Mouse (Mus musculus): ENCODE measurements at regions not wholly inside any gene's neighbourhood (a gene's known extent, or its start where the extent isn't known, plus 50 kb on each side); places are given as distances from the start of the nearest gene placed in this dataset.

DNA sequence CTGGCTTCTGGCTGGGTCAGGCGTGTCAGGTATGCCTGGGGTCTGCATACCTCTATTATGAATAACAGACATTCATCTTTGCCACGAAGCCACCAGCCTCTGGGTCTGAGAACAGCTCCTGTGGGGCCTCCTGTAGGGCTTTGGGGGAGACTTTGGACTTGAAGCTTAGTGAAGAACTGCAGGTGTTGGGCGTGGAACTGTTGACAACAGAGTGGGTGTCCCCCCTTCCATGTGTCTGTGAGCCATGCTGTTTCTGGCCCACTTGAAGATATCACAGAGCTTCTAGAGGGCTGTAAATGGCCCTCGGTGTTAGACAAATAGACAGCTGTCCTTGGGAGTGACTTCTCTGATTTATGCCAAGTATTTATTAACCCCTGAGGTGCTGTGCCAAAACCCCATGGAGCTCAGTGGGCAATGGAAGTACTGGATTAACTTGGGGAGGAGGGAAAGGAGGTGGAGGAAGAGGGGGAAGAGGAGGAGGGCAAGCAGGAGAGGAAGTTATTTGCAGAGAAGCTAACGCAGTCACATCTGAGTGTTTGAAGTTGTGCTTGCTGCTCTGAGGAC lies 450.8 kb upstream of the Kcnab2 start:
- DNase-seq, result no peak

DNA sequence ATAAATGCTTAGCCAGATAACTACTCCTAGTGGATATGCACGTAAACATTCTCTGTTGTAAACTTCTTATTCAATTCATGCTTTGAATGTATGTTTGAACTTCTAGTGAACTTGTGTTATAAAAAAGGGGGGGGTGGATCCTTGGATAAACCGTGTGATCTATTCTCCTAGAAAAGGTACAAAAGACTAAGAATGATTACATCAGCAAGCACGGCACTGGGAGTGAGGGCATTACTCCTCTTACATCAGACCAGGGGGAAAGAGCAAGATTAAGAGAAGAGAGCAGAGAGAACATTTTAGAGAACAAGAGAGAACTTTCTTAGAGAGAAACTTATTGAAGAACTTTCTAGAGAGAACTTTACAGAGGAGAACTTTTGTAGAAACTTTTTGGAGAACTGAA lies 442.6 kb upstream of the Kcnab2 start:
- DNase-seq, result no peak

- DNase-seq, result no peak
Measured at GRCm38 (mm10) chr4:152919851-152920250, 442.2 kb upstream of the Kcnab2 start.

DNA sequence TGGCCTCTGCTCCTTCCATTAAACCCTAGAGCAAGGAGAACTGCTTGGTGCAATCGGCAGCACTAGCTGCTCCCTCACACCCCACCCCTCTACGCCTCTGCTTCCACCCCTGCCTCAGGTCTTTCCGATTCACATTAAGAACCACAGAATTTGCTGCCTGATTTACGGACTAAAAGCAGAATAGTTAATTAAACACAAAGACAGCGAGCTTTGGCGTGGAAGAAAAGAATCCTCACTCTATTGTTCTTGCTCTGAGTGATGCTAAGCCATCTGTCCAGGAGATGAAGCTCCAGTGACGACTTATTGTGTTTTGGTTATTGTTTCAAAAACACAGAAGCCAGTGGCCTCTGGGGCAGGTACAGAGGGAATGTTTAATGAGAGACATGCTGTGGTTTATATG lies 438.9 kb upstream of the Kcnab2 start:
- no peak for DNase-seq

GRCm38 (mm10) chr4:152913497-152913896 lies 435.8 kb upstream of the Kcnab2 start:
- DNase-seq, result no peak

GRCm38 (mm10) chr4:152912846-152913245 lies 435.2 kb upstream of the Kcnab2 start:
- DNase-seq, result no peak

- no peak for DNase-seq
Measured at GRCm38 (mm10) chr4:152908235-152908634, 430.6 kb upstream of the Kcnab2 start.

GRCm38 (mm10) chr4:152902851-152903250 lies 425.2 kb upstream of the Kcnab2 start:
- DNase-seq, result no peak

- no peak for DNase-seq
Measured at GRCm38 (mm10) chr4:152900049-152900448, 422.4 kb upstream of the Kcnab2 start.

DNA sequence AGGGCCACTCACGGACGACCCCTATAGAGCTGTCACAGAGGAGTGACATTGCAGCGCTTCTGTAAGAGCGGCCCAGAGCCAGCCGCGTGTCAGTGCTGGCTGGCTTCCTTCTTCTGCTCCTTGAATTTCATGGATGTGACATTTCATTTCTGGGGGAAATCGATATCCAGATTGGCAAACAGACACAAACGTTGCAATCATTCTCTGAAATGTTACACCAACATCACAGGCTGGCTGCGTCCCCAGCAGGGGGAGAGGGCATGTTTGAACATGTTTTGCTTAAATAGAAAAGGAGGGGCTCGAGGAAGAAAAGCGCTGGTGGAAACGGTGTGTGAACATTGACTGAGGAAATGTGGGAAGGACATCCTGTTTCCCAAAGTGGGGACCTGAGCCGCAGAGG lies 417.4 kb upstream of the Kcnab2 start:
- no peak for DNase-seq

DNA sequence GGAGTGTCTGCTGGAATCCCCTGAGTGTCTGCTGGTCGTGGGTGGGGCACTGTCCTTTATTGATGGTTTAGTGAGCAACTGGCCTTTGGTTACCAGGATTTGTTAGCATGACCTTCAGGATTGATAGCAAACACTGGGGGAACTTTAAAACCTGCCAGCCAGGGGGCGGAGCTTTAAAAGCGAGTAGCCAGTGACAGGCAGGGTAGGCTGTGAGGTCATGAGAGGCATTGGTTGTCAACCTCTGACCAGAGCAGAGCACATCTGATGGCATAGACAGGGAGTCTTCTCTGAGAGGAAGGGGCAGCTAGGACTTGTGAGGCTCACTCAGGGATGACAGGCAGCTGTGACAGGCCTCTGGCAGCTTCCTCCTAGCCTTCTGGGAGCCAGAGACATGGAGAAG lies 415.3 kb upstream of the Kcnab2 start:
- no peak for DNase-seq

DNA sequence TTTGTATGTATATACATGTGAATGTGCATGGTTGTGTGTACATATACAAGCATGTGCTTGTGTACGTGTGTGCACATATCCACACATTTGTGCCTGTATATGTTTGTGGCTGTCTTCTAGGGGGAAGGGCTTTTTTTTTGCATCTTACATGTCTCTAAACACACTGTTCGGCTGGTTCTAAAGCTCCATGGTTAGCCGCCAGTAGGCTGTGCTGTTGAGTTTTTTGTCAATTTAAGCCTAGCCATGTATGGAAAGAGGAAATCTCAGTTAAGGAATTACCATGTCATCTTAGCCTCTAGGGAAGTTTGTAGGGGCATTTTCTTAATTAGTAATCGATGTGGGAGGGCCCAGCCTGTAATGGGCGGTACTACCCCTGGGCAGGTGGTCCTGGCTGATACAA lies 411.5 kb upstream of the Kcnab2 start:
- DNase-seq, result no peak

DNA sequence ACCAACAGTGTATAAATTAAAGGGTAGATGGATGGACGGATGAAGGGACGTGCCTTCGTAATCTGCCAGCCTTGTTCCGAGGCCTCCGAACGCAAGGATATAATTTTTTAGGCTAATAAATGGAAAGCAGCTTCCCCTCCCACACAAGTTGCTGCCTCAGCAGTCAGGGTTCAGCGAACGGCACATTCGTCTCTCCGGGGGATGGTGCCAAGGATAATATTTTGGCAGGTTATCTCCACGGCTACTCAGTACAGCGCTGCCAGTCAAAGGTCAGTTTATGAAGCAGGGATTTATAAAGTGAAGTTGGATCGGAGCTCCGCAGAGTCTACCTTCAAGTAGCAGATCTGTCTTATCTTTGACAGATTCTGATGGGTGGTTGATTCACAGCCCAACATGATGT lies 410.6 kb upstream of the Kcnab2 start:
- no peak for DNase-seq

- no peak for DNase-seq
Measured at GRCm38 (mm10) chr4:152886773-152887172, 409.1 kb upstream of the Kcnab2 start.

- no peak for DNase-seq
Measured at GRCm38 (mm10) chr4:152881433-152881930, 403.8 kb upstream of the Kcnab2 start.

DNA sequence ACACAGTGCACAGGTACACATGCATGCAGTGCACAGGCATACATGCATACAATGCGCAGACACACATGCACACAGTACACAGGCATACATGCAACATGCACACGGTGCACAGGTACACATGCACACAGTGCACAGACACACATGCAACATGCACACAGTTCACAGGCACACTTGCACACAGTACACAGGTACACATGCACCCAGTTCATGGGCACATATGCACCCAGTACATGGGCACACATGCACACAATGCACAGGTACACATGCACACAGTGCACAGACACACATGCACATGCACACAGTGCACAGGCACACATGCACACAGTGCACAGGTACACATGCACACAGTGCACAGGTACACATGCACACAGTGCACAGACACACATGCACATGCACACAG lies 402.7 kb upstream of the Kcnab2 start:
- DNase-seq, result no peak

- no peak for DNase-seq
Measured at GRCm38 (mm10) chr4:152878941-152879340, 401.3 kb upstream of the Kcnab2 start.

GRCm38 (mm10) chr4:152878401-152878800 lies 400.7 kb upstream of the Kcnab2 start:
- no peak for DNase-seq

GRCm38 (mm10) chr4:152870046-152870445 lies 392.4 kb upstream of the Kcnab2 start:
- no peak for DNase-seq

DNA sequence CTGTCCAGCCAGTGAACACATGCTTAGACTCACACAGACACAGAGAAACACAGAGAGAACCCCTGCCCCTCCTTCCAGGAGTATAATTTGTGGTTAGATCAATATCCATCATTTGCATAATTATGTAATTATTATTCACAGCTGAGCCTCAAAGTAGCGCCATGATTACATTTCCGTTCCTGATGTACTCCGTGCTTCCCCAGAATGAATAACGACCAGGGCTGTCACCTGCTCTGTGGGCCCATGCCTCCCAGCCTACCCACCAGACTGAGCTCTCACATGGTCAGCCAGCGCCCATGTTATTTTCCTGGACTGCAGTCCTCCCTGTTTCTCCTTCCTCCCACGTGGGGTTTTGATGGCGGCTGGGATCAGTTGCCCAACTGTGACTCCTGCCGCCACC lies 388.2 kb upstream of the Kcnab2 start:
- DNase-seq, result no peak

DNA sequence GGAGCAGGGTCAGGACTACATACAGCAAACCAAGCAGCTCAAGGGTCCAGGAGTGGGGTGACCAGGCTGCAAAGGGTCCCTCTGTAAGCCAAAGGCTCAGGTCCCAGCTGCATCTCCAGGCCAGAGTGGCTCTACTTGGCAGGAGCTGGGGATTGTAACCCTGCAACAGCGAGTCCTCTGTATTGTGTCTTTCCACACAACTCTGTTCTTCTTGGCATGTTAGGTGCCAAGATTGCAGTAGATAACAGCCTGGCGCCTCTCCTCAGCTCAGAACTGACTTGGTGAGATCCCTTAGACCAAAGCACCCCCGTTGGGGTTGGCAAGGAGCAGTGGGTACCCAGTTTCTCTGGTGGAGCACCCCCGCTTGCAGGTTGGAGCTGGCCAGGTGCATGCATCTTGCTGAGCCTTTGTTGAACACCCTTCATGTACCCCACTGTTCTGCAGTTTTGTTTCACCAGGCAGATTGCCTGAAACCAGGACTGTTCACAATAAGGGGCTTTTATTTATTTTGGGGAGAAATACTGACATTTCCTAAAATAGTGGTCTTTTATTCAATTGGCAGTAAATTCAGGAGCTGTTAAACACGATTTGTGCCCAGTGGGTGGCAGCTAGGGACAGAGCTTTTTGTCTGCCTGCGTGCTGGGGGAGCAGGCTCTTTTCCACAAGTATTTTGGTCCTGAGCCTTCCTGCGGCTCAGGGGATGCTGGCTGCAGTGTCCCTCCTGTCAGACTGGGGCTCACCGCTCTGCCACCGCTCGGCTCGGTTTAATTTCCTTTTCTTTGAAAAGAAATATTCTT lies 385.3 kb upstream of the Kcnab2 start:
- DNase-seq, result no peak

- no peak for DNase-seq
Measured at GRCm38 (mm10) chr4:152859161-152859560, 381.5 kb upstream of the Kcnab2 start.

DNA sequence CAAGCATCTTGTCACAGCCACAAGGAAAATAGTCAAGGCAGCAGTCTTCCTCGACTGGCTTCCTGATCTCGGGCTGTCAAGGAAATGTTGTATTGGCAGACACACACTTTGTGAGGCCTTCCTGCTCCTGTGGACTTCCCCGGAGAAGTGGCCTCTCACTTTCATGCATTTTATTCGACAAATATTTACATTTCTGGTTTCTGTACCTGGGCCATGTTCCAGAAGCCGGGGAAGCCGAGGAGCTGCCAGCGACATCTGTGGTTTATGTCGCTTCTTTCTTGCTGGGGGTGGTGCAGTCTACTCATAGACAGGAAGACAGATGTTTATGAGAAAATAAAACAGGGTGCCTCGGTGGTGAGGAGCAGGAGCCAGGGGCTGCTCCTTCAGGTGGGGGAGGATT lies 372.5 kb upstream of the Kcnab2 start:
- DNase-seq, result no peak

DNA sequence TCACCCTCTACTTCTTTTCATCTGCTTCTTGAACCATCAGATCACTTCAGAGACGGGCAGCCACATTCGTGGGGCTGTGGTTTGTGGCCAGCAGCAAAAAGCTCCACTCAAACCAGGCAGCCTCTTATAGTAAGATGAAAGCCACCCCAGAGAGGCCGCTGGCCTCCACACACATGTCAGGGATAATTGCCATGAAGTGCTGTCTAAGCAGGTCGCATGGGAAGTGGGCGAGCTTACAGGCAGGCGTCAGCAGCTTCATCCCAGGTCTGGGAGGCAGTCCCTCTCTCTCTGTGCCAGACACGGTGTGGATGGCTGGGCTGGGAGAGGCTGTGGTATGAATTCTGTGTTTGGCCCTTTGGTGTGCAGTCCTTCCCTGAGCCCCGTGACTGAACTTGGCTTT lies 358.4 kb upstream of the Kcnab2 start:
- no peak for DNase-seq
